Mouse (Mus musculus) stomach, postnatal 0 days (tissue): ENCODE measurements around the gene Bnc2.

Source experiments
- CTCF ChIP-seq: IDR thresholded peaks from 2 replicates; pipeline ENCODE4 v1.5.1; 2016; ENCODE audit warnings: antibody characterized with exemption, low read depth, mild to moderate bottlenecking, moderate library complexity
- EP300 ChIP-seq: optimal IDR thresholded peaks from 2 replicates; pipeline ENCODE3; 2016; ENCODE audit warnings: antibody characterized with exemption

- TF ChIP-seq EP300 (no peak), CTCF (no peak)
Observed at GRCm38 (mm10) chr4:84500796-84501349, 174.2 kb downstream of the Bnc2 start.
